Mouse (Mus musculus): ENCODE measurements around the gene Clca4b. TPM values are rescaled to one million over a fixed set of nuclear protein-coding genes. Genes with fewer than 3 reads are reported as not detected.
"Not testable (repeated sequence)": the region's sequence is repeated elsewhere in the genome, so short reads cannot be mapped to it uniquely, and the experiment has no call there.

Clca4b gene
- total RNA-seq, 2 experiments from 2014 or later: not detected

DNA sequence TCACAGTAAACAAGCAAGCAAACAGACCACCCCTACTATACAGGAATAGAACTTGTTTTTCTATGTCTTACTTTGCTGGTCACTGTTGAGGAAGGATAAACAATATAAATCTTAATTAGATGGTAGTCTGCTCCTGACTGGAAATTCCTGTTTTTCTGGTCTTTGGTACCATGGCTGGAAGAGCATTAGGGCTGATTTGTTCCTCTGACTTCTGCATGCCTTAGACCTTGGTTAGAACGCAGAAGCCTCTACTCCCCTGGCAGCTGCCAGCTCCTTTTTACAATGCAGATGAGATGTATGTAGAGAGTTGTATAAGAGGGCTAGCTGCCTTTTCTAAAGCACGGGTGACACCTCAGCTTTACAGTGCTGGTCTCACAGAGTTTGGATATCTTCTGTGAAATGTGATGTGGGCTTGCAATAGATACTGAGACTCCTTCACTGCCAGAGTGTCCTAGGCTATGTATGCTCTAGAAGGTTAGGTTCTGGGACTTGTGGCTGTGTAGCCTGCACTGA, 42.0 kb downstream of the Clca4b start:
- H3K27ac ChIP-seq: no peak overlapping the region
- DNase-seq (ENCODE audit: low spot score in 2 of 2): no peak
- TF ChIP-seq CTCF (conservative IDR thresholded peaks at IDR 0.05): no peak
- no peak overlapping the region for H3K4me3 ChIP-seq

DNA sequence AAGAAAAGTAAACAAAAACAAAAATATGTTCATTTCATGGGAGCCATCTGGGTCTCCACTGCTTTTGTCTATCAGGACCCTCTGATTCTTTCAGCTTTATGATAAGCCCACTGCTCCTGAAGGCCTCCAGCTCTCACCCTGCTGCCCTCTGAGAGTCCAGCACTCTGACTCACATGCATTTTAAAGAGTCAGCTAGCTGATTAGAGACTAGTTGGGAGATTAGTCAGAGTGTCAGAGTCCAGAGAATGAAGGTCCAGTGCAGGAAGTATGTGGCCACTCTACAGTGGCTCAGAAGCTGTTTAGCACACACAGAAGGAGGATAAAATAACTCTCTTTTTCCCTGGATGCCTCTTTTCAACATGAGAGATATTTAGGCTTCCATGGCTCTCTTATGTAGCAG, 45.4 kb downstream of the Clca4b start:
- no peak overlapping the region for H3K4me3 ChIP-seq
- TF ChIP-seq CTCF (conservative IDR thresholded peaks at IDR 0.05): no peak

DNA sequence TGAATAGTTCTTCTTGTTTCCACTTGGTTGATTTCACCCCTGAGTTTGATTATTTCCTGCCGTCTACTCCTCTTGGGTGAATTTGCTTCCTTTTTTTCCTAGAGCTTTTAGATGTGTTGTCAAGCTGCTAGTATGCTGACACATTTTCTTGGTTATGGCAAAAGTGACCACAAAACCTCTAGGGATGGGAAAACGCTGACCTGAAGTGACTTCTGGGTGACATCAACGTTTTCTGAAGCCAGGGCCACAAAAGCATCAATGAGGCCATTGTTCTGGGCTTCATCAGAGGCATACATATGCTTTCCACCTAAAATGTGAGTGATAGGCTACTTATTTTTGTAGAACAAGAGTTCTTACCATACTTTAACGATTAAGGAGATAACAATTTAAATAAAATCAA, 60.3 kb downstream of the Clca4b start:
- not testable (repeated sequence) for H3K27ac ChIP-seq; DNase-seq (ENCODE audit: low spot score in 2 of 2); H3K4me3 ChIP-seq

More for the DNA sequence above, 45.4 kb downstream of the Clca4b start:
- H3K27ac ChIP-seq: no peak overlapping the region
- DNase-seq (ENCODE audit: low spot score in 2 of 2): no peak

Other genes with a start within 250 kb of the Clca4b start
- 10 to 100 TPM; 51.9 to 52.3 TPM for gene Sh3glb1, start 212.2 kb downstream of the Clca4b start, total RNA-seq (2021)
- gene Clca3a1, start 171.6 kb downstream of the Clca4b start, total RNA-seq (2021): under 1 TPM; 0.12 to 0.13 TPM
- gene Clca3a2, start 113.0 kb downstream of the Clca4b start, total RNA-seq (2021): not detected
- not detected for gene Clca3b, start 83.2 kb downstream of the Clca4b start, total RNA-seq (2021)
- not detected for gene Clca4a, start 42.5 kb upstream of the Clca4b start, total RNA-seq (2021)
- gene Clca1, start 100.2 kb upstream of the Clca4b start, total RNA-seq (2021): not detected
- not detected for gene Clca2, start 166.9 kb upstream of the Clca4b start, total RNA-seq (2021)
- gene Odf2l, start 186.1 kb upstream of the Clca4b start, total RNA-seq (2021): 10 to 100 TPM; 18.0 to 25.9 TPM

All from layer of hippocampus, adult 2 months (tissue).